Mouse (Mus musculus) ZHBTc4 (cell line): ENCODE results near the gene Prss12.
A peak's percentile ranks its signal among the peaks of the same experiment; 100 is the strongest.

Source experiments
- DNase-seq: peaks from one replicate; pipeline ENCODE4 v3.0.0-alpha.2; 2011; ENCODE audit warnings: low read depth, low spot score

Gene Prss12

GRCm38 (mm10) chr3:123446708-123447537 lies at the start of gene Prss12:
Gene Prss12 (plus strand): TSS chr3:123446913.
- DNase-seq = peak; percentile 40

DNA sequence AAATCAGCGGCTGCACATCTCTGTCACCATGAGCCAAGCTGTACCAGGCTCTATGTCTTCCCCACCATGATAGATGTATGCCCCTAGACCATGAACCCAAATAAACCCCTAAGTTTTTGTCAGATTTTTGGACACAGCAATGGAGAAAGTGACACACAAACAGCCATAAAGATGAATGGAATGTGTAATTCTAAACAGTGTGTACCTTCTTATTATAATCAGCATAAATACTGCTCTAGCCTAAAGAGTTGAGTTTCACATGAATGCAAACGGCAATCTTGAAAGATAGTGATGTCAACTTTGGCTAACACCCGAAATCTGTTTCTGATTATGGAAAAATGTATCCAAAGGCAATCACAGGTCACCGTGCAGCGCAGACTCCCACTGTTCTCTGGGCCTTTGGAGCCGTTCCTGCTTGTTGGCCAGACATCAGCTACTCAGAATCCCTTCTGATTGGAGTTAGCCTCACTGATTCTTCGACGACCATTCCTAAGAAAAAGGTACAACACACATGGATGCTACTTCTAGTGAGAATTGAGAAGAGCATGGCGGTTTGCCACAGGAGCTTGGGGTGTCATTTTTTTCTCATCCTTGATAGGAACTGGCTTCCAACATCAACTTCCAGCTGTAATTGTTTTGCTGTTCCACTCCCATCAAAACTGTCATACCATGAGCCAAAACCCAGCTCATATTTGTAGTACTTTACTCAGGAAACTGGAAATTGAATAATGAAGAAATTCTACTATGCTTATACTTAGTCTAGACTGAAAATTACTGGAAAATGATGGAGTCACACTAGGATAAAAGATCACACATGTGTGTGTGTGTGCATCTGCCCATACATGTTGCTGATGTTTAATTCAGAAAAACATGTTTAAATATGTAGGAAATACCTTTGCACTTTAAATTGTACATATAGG lies 48.9 kb upstream of the Prss12 start:
- DNase-seq = no peak

- no peak for DNase-seq
Measured at GRCm38 (mm10) chr3:123404945-123405344, 41.8 kb upstream of the Prss12 start.

- no peak for DNase-seq
Measured at GRCm38 (mm10) chr3:123411821-123412578, 34.7 kb upstream of the Prss12 start.

- no peak for DNase-seq
Measured at GRCm38 (mm10) chr3:123413173-123413572, 33.5 kb upstream of the Prss12 start.

- no peak for DNase-seq
Measured at GRCm38 (mm10) chr3:123425647-123426046, 21.1 kb upstream of the Prss12 start.

- DNase-seq = no peak
Measured at GRCm38 (mm10) chr3:123428005-123428404, 18.7 kb upstream of the Prss12 start.

- no peak for DNase-seq
Measured at GRCm38 (mm10) chr3:123429597-123430458, 16.9 kb upstream of the Prss12 start.

GRCm38 (mm10) chr3:123431951-123432674 lies 14.6 kb upstream of the Prss12 start:
- DNase-seq = no peak

DNA sequence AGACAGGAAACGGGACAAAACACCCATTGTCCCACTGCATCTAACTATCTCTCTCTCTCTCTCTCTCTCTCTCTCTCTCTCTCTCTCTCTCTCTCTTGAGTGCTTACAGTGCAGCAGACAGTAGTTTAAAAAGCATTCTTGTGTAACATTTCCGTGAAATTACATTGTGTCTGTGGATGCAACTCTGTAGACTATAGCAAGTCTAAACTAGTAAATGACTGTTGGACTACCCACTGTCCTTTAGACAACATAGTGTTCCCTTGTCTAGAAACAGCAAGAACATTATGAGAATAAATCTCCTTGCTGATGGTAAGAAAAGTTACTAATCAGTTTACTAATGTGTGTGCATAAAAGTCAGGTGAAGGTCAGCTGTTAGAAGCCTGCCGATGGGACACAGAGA lies 13.4 kb upstream of the Prss12 start:
- DNase-seq = no peak

DNA sequence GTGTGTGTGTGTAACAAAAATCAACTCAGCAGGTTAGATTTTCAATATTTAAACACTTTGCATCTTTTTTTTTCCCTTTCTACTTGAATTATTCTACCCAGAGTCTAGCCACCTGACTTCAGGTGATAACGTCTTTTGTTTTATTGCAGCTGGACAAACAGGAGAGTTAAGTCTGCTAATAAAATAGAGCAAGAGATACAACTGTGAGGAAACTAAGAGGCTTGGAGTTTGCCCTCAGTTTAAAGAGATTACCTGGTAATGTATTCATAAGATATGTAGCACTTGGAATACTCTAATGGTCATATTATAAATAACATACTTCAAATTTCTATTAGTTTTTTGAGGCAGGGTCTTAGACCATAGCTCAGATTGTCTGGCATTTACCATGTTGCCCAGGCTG lies 9.1 kb upstream of the Prss12 start:
- DNase-seq = no peak

- peak; percentile 12 for DNase-seq
Measured at GRCm38 (mm10) chr3:123440490-123440889, 6.2 kb upstream of the Prss12 start.

DNA sequence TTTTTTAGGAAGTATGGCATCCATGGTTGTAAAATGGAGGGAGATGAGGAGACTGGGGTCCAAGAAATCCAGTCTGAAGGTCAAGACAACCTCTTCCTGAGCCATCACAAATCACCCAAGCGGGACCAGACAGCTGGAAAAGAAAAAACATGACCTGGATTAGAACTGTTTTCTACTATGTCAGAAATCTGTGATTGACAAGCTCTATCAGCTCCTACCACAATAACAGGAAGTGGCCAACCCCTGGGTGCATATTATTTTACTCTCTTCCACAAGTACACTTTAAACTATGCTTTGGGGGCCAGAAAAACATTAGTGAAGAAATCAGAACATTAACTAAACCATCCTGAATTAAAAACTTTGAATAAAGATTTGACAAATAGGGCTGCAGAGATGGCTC lies 2.2 kb upstream of the Prss12 start:
- no peak for DNase-seq

- peak; percentile 22 for DNase-seq
Measured at GRCm38 (mm10) chr3:123447538-123448059, 886 bp downstream of the Prss12 start.

- no peak for DNase-seq
Measured at GRCm38 (mm10) chr3:123448096-123448495, 1.4 kb downstream of the Prss12 start.

- DNase-seq = no peak
Measured at GRCm38 (mm10) chr3:123450107-123450506, 3.4 kb downstream of the Prss12 start.

GRCm38 (mm10) chr3:123452904-123453303 lies 6.2 kb downstream of the Prss12 start:
- no peak for DNase-seq

DNA sequence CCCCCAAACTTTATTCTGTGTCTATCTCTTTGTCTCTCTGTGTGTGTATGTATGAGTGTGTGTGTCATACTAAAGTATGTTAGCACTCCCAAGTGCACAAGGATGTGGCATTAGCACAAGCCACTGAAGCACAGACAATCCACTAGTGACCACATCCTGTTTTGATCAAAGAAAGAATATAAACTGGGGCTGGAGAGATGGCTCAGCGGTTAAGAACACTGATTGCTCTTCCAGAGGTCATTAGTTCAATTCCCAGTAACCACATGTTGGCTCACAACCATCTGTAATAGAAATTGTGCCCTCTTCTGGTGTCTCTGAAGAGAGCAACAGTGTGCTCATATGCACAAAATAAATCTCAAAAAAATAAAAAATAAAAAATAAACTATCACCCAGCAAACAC lies 12.8 kb downstream of the Prss12 start:
- no peak for DNase-seq

- DNase-seq = no peak
Measured at GRCm38 (mm10) chr3:123460436-123460835, 13.7 kb downstream of the Prss12 start.

DNA sequence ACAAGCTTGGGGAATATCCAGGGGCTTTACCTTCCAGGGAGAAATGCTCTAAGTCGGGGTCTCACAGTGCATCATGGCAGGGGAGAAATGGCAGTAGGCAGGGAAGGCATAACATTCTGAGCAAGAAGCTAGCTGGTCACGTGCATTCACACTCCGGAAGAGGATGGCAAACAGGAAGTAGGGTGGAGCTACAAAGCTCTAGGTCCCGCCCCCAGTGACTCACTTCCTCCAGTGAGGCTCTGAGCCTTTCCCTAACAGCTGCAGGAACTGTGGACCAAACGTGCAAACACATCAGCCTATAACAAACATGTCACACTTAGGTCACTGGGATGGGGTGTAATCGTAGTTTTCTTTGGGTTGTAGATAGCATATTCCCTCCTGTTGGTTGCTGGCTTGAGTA lies 15.6 kb downstream of the Prss12 start:
- DNase-seq = peak; percentile 24
